ENCODE assay signal across 22 mouse cellular contexts in the genomic region with DNA sequence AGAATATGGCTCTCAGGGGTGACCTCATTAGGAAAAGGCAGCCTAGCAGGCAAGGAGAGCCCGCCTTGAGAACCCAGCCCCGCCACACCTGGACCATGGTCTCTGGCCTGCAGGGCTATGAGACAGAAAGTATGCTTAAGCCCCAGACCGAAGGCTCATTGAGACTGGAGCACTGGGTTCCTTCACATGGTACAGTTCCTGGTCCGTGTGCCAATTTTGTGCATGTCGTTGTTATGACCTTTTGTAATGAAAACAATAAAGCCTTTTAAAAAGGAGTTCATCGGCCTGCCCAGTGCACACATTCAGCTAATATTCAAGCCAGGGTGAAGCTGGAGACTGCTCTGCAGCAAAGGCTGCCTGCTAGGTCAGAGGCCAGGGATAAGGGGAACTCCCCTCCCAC.
A peak's percentile ranks its signal among the peaks of the same experiment; 100 is the strongest.
DNase-seq lines count a peak whose midpoint lies in the region; ATAC-seq and TF ChIP-seq lines count a peak whose summit lies in the region.
"Had no signal": no experiment of that assay in that cellular context is flagged by ENCODE, and none has a peak within 500 bp of the region (broad histone marks: within the 10 kb centered on the region; RNA-seq: fewer than 3 reads in every experiment).

No protein-coding gene starts in this region.

- H3K4me3 ChIP-seq in lung, postnatal 0 days (ENCODE audit: low read depth, low read length) = no peak overlapping the region
- no peak overlapping the region for H3K4me3 ChIP-seq in intestine, embryonic 16.5 days (ENCODE audit: low read length)
- no peak overlapping the region for H3K4me3 ChIP-seq in limb, embryonic 13.5 days
- no peak overlapping the region for H3K4me3 ChIP-seq in stomach, embryonic 15.5 days (replicated peaks)
- H3K4me3 ChIP-seq: embryonic facial prominence, embryonic 12.5 days; heart, adult 2 months; heart, embryonic 15.5 days; hindbrain, embryonic 15.5 days; limb, embryonic 15.5 days had no signal

- no peaks in the 10 kb centered on the region for H3K27me3 ChIP-seq in lung, postnatal 0 days (replicated peaks; ENCODE audit: insufficient read depth, low read length)
- no peaks in the 10 kb centered on the region for H3K27me3 ChIP-seq in intestine, embryonic 16.5 days (replicated peaks; ENCODE audit: control insufficient read depth, insufficient read depth, low read length)
- H3K27me3 ChIP-seq in limb, embryonic 13.5 days = no peaks in the 10 kb centered on the region
- no peaks in the 10 kb centered on the region for H3K27me3 ChIP-seq in stomach, embryonic 15.5 days (replicated peaks)
- H3K27me3 ChIP-seq: embryonic facial prominence, embryonic 12.5 days; heart, embryonic 15.5 days; hindbrain, embryonic 15.5 days; limb, embryonic 15.5 days had no signal

- H3K36me3 ChIP-seq in lung, postnatal 0 days (ENCODE audit: insufficient read depth, low read length) = no peaks in the 10 kb centered on the region
- H3K36me3 ChIP-seq in intestine, embryonic 16.5 days (ENCODE audit: control insufficient read depth, insufficient read depth, low read length) = no peaks in the 10 kb centered on the region
- H3K36me3 ChIP-seq in limb, embryonic 13.5 days = no peaks in the 10 kb centered on the region
- no peaks in the 10 kb centered on the region for H3K36me3 ChIP-seq in stomach, embryonic 15.5 days
- H3K36me3 ChIP-seq: embryonic facial prominence, embryonic 12.5 days; heart, embryonic 15.5 days; hindbrain, embryonic 15.5 days; limb, embryonic 15.5 days had no signal

- 49% methylated on average over 6 of the region's 6 CpGs for WGBS in lung, postnatal 0 days
- WGBS in intestine, embryonic 16.5 days = 53% methylated on average over 6 of the region's 6 CpGs
- WGBS in limb, embryonic 13.5 days = 59% methylated on average over 6 of the region's 6 CpGs
- WGBS in stomach, embryonic 15.5 days = 50% methylated on average over 6 of the region's 6 CpGs

- ATAC-seq in lung, postnatal 0 days = peak; percentile 37
- peak; percentile 18; the same call in 1 of the 2 replicates for ATAC-seq in intestine, embryonic 16.5 days
- no peak for ATAC-seq in limb, embryonic 13.5 days (ENCODE audit: low FRiP score, low read depth)
- no peak for ATAC-seq in stomach, embryonic 15.5 days (ENCODE audit: insufficient read depth, low FRiP score, low read depth)
- ATAC-seq: forebrain, postnatal 0 days had no signal

- no peak for TF ChIP-seq CTCF in lung, postnatal 0 days (IDR thresholded peaks at IDR 0.05)

- DNase-seq in lung, postnatal 0 days (ENCODE audit: low spot score) = peak; percentile 45
- no peak for DNase-seq in lung, postnatal 25 days (ENCODE audit: low spot score)
- no peak for DNase-seq in heart, adult 8-10 months (ENCODE audit: low spot score)
- no peak for DNase-seq in layer of hippocampus, adult 18-20 months (ENCODE audit: low spot score in 2 of 2)
- DNase-seq in embryo, embryonic 9.5 days (ENCODE audit: extremely low spot score) = no peak
- DNase-seq: adrenal gland, postnatal 36 days; cerebellum, adult 9-10 months; forebrain, postnatal 0 days; gastrocnemius, postnatal 36 days; heart, adult 2 months; heart, postnatal 36 days; kidney, postnatal 25 days; right cerebral cortex, postnatal 14 days; spleen, adult 18-20 months; thymus, postnatal 36 days had no signal

- peaks cover 14% of the 10 kb centered on the region for H3K4me1 ChIP-seq in lung, postnatal 0 days (ENCODE audit: insufficient read depth, low read depth, low read length)
- peaks cover 21% of the 10 kb centered on the region for H3K4me1 ChIP-seq in intestine, embryonic 16.5 days (ENCODE audit: control insufficient read depth, insufficient read depth, low read length)
- H3K4me1 ChIP-seq in limb, embryonic 13.5 days = peaks cover 67% of the 10 kb centered on the region
- H3K4me1 ChIP-seq in stomach, embryonic 15.5 days = peaks cover 11% of the 10 kb centered on the region; the same call in 1 of the 2 replicates
- H3K4me1 ChIP-seq: heart, embryonic 15.5 days; hindbrain, embryonic 15.5 days had no signal

- H3K9ac ChIP-seq in lung, postnatal 0 days (replicated peaks; ENCODE audit: low read depth) = no peak overlapping the region
- H3K9ac ChIP-seq in intestine, embryonic 16.5 days (ENCODE audit: low read depth, low read length) = no peak overlapping the region
- H3K9ac ChIP-seq in limb, embryonic 13.5 days = no peak overlapping the region
- H3K9ac ChIP-seq in stomach, embryonic 15.5 days = no peak overlapping the region
- H3K9ac ChIP-seq: embryonic facial prominence, embryonic 12.5 days; forebrain, postnatal 0 days; heart, embryonic 15.5 days; hindbrain, embryonic 15.5 days; limb, embryonic 15.5 days had no signal

- no peak overlapping the region for H3K4me2 ChIP-seq in lung, postnatal 0 days (replicated peaks; ENCODE audit: low read depth, low read length)
- no peak overlapping the region for H3K4me2 ChIP-seq in intestine, embryonic 16.5 days (ENCODE audit: low read depth, low read length)
- H3K4me2 ChIP-seq in limb, embryonic 13.5 days (replicated peaks) = no peak overlapping the region
- H3K4me2 ChIP-seq in stomach, embryonic 15.5 days = no peak overlapping the region
- H3K4me2 ChIP-seq: embryonic facial prominence, embryonic 12.5 days; heart, embryonic 15.5 days; hindbrain, embryonic 15.5 days; limb, embryonic 15.5 days had no signal

- no peak for TF ChIP-seq EP300 in lung, postnatal 0 days (IDR thresholded peaks at IDR 0.05)

- H3K27ac ChIP-seq in lung, postnatal 0 days (ENCODE audit: low read length) = peak overlapping the region; percentile 59
- H3K27ac ChIP-seq in intestine, embryonic 16.5 days (ENCODE audit: low read length) = peak overlapping the region; percentile 20; the same call in 1 of the 2 replicates
- H3K27ac ChIP-seq in limb, embryonic 13.5 days = peak overlapping the region; percentile 48; the same call in 1 of the 2 replicates
- H3K27ac ChIP-seq in stomach, embryonic 15.5 days = peak overlapping the region; percentile 83; the same call in 1 of the 2 replicates
- H3K27ac ChIP-seq: embryonic facial prominence, embryonic 12.5 days; heart, adult 2 months; heart, embryonic 15.5 days; hindbrain, embryonic 15.5 days had no signal

- no peaks in the 10 kb centered on the region for H3K9me3 ChIP-seq in lung, postnatal 0 days (ENCODE audit: low read length)
- H3K9me3 ChIP-seq in intestine, embryonic 16.5 days (ENCODE audit: control insufficient read depth, low read length) = no peaks in the 10 kb centered on the region
- no peaks in the 10 kb centered on the region for H3K9me3 ChIP-seq in limb, embryonic 13.5 days
- no peaks in the 10 kb centered on the region for H3K9me3 ChIP-seq in stomach, embryonic 15.5 days
- H3K9me3 ChIP-seq: embryonic facial prominence, embryonic 12.5 days; heart, embryonic 15.5 days; hindbrain, embryonic 15.5 days; limb, embryonic 15.5 days had no signal

Comparison
In these comparisons a context has a peak if more than half of its experiments do, and no peak if none do; other contexts are left out.
1. ATAC-seq: peak in lung, postnatal 0 days (single experiment) and intestine, embryonic 16.5 days (single experiment); none in limb, embryonic 13.5 days (single experiment) and stomach, embryonic 15.5 days (single experiment).
2. H3K27ac ChIP-seq: peak in every context shown above with its lines; median percentile 83 in stomach, embryonic 15.5 days; 59 in lung, postnatal 0 days; 48 in limb, embryonic 13.5 days; 20 in intestine, embryonic 16.5 days.